Mouse (Mus musculus) central nervous system, embryonic 14 days (tissue): ENCODE data around the gene Gm3072. TPM values are rescaled to one million over a fixed set of nuclear protein-coding genes. Genes with fewer than 3 reads are reported as not detected.

ENCODE experiments used
- polyA plus RNA-seq: library from polyadenylated mRNA; depleted of rRNA; stranded (reverse); fragments of >200 nt; gene quantifications from 2 replicates; pipeline ENCODE4 v1.2.3, GENCODE M21; 2012; rRNA removed

The Gm3072 gene
- polyA plus RNA-seq: not detected in 2 replicates

GRCm38 (mm10) chr14:41624512-41624911, at the start of gene Gm3072:
Gm3072 (minus strand) TSS chr14:41624612.

DNA sequence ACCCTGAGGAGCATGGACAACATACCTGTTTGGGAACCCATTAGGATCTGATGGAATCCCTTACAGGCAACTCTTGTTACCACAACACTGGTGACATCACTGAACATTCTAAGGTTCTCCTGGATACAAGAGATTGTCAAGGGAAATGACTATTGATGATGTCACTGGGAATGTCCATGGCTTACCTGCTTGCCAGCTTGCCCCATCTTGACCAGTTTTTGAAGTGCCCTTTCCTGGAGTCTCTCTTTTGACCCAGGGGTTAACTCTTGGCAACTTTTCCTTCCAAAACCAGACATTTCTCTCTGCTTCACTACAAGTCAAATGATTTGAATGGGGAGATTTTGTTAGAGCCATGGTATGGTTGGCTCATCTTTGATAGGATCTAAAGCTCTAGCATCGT, 22.0 kb upstream of the Gm3072 start, which contains the start of gene Gm3676:
Gm3676 (minus strand) TSS at position 101 of the 400 bp plus-strand sequence.

DNA sequence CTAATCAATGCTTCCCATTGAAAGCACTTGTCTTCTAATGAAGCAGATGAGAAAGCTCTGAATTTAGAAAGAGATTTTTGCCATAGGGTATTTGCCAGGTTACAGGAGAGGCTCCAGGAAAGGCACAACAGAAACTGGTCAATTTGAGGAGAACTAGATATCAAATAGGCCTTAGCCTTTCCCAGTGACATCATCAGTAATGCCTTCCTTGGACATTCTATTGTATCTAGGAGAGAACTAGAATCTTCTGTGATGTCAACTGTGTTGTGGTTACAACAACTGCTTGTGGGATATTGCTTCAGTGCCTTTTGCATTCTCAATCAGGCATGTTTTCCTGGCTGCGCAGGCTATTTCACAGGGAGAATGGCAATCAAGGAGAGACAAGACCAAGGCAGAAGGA, 51.5 kb downstream of the Gm3072 start, which contains the start of gene 1700049E17Rik2:
1700049E17Rik2 (plus strand) TSS at position 301 of the 400 bp plus-strand sequence.

Other genes starting within 250 kb of the Gm3072 start
- gene Gm7945, start 238.2 kb downstream of the Gm3072 start, polyA plus RNA-seq: not detected in 2 replicates
- not detected in 2 replicates for gene Gm6482, start 216.3 kb downstream of the Gm3072 start, polyA plus RNA-seq
- gene Gm7954, start 171.1 kb downstream of the Gm3072 start, polyA plus RNA-seq: not detected in 2 replicates
- gene Gm3486, start 135.1 kb downstream of the Gm3072 start, polyA plus RNA-seq: not detected in 2 replicates
- gene Gm7970, start 69.0 kb downstream of the Gm3072 start, polyA plus RNA-seq: not detected in 2 replicates
- not detected in 2 replicates for gene 1700049E17Rik2, start 51.4 kb downstream of the Gm3072 start, polyA plus RNA-seq
- not detected in 2 replicates for gene Gm3676, start 21.9 kb upstream of the Gm3072 start, polyA plus RNA-seq
- gene Gm8068, start 77.3 kb upstream of the Gm3072 start, polyA plus RNA-seq: not detected in 2 replicates
- not detected in 2 replicates for gene Gm7929, start 126.0 kb upstream of the Gm3072 start, polyA plus RNA-seq
- gene Gm47189, start 147.8 kb upstream of the Gm3072 start, polyA plus RNA-seq: not detected in 2 replicates